Mouse (Mus musculus): ENCODE results near the gene Rspo3. TPM values are rescaled to one million over a fixed set of nuclear protein-coding genes. Genes with fewer than 3 reads are reported as not detected.

The Rspo3 gene
- polyA plus RNA-seq, 1 experiment from 2014 or later, result 18.7 TPM

DNA sequence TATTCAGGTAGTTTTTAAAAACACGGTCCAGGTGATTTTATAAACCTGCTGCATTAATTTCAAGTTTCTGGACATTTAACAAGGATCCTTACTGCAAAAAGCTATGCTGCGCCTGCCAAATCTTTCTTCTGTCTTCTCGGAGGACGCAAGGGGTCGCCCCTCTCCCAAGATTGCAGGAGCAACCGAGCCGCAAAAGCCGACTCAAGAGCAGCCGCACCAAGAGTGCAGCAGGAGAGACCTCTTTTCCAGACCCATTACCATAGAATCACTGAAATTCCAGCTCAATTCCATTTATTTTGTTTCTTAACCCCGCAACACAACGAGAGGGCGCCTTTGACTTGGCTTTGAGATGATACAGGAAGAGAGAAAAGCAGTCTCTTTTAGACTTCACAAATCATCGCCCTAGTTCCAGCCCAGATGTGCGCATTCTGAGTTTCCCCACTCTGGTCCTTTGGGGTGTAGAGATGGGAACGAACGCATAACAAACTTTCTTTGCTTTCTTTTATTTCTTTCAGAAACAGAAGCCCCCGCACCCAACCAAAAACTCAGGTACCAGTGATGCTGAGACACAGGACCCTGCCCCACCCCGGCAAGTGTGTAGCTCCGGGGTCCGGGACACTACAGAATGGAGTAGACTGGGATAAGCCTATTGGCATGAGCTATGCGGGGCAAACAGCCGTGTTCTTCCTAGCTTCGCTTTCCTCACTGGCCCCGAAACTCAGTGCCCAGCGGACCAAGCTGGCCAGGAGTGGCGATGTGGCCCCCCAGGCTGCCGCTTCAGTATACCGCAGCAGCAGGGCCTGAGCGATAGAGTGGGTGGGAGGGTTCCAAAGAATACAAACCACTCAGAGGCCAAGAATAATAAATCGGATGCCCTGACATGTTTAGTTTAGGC, 2.6 kb downstream of the Rspo3 start:
- 1% methylated on average over 30 of the region's 30 CpGs for WGBS
- Histone ChIP-seq H3K9ac (replicated peaks) (peak overlapping the region; percentile 65), H3K36me3 (no peaks in the 10 kb centered on the region), H3K9me3 (no peaks in the 10 kb centered on the region), H3K27ac (peak overlapping the region; percentile 60), H3K4me2 (peak overlapping the region; percentile 86), H3K4me3 (replicated peaks) (peak overlapping the region; percentile 72), H3K27me3 (peaks cover 6% of the 10 kb centered on the region; the same call in 1 of the 2 replicates), H3K4me1 (replicated peaks) (peaks cover 19% of the 10 kb centered on the region)
- peak; percentile 77 for ATAC-seq (ENCODE audit: insufficient number of reproducible peaks, insufficient read depth, low FRiP score, low TSS enrichment, low read depth)

DNA sequence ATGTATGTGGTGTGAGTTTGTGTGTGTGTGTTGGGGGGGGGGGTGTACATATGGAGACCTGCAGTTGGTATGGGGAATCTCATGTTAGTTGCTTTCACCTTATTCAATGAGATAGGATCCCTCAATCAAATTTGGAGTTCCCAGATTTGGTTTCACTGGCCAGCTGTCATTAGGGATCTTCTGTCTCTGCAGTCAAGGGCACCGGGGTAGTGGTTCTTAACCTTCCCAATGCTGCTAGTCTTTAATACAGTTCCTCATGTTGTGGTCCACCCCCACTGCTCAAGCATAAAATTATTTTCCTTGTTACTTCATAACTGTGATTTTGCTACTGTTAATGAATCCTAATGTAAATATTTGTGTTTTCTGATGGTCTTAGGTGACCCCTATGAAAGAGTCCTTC, 22.1 kb downstream of the Rspo3 start:
- Histone ChIP-seq H3K4me2 (no peak overlapping the region), H3K9ac (replicated peaks) (no peak overlapping the region), H3K27ac (no peak overlapping the region), H3K36me3 (no peaks in the 10 kb centered on the region), H3K27me3 (no peaks in the 10 kb centered on the region), H3K4me3 (replicated peaks) (no peak overlapping the region), H3K9me3 (no peaks in the 10 kb centered on the region), H3K4me1 (replicated peaks) (no peaks in the 10 kb centered on the region)
- no peak for ATAC-seq (ENCODE audit: insufficient number of reproducible peaks, insufficient read depth, low FRiP score, low TSS enrichment, low read depth)
- WGBS, result 90% methylated on average over 1 of the region's 1 CpGs

DNA sequence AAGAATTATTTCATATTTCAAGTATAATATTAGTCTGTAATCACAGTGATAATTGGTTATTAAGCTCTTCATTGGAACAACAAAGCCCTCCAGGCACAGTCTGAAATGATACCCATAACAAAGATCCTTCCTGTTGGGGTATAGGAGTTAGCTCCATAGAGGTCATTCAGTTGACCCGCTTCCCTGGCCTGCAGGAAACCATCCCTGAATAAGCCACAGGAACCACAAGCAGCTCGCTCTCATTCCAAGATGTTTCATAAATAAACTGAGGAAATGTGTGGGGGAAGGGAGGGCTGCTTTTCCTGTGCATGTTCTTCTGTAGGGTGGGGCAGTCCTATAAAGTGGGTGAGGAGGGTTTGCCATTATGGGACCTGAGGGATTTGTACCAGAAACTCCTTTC, 27.5 kb downstream of the Rspo3 start:
- H3K27me3 ChIP-seq, result no peaks in the 10 kb centered on the region
- H3K4me3 ChIP-seq (replicated peaks), result no peak overlapping the region
- no peaks in the 10 kb centered on the region for H3K36me3 ChIP-seq
- no peak overlapping the region for H3K27ac ChIP-seq
- H3K9ac ChIP-seq (replicated peaks), result no peak overlapping the region
- WGBS, result 68% methylated on average over 2 of the region's 2 CpGs
- no peak for ATAC-seq (ENCODE audit: insufficient number of reproducible peaks, insufficient read depth, low FRiP score, low TSS enrichment, low read depth)
- no peaks in the 10 kb centered on the region for H3K9me3 ChIP-seq
- no peak overlapping the region for H3K4me2 ChIP-seq
- 0 out of 2 replicates have a peak, but pooled peaks cover 2% of the 10 kb centered on the region for H3K4me1 ChIP-seq (replicated peaks)

DNA sequence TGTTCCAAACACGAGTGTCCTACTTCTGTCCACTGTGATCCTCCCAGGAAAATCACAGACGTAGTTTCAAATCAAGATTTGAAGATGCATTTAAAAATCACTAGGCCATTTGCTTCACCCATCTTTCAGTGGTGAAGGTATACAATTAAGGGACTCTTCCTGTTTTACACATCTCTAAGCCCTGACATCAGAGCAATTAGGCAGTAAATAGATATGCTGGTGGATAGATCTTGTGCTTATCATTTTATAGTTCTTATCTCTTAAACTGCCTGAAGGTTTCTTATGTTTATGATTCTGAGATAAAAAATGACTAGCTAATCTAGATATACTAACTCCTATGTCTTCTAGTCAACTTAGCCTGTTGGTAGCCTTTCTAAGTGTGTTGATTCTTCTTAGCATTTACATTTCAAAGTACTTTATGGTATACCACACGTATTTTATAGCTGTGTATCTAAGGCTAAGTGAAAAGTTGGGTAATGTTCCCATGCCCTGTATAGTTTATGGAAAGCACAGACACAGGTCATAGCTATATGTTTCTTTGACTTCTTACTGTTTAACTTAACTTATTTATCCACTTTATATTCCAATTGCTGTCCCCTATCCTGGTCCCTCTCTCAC, 38.4 kb downstream of the Rspo3 start:
- Histone ChIP-seq H3K27ac (no peak overlapping the region), H3K4me2 (no peak overlapping the region), H3K36me3 (peaks cover 24% of the 10 kb centered on the region; the same call in 1 of the 2 replicates), H3K9ac (replicated peaks) (no peak overlapping the region), H3K27me3 (no peaks in the 10 kb centered on the region), H3K9me3 (no peaks in the 10 kb centered on the region), H3K4me1 (replicated peaks) (no peaks in the 10 kb centered on the region), H3K4me3 (replicated peaks) (no peak overlapping the region)
- 85% methylated on average over 3 of the region's 3 CpGs for WGBS
- ATAC-seq (ENCODE audit: insufficient number of reproducible peaks, insufficient read depth, low FRiP score, low TSS enrichment, low read depth), result no peak

DNA sequence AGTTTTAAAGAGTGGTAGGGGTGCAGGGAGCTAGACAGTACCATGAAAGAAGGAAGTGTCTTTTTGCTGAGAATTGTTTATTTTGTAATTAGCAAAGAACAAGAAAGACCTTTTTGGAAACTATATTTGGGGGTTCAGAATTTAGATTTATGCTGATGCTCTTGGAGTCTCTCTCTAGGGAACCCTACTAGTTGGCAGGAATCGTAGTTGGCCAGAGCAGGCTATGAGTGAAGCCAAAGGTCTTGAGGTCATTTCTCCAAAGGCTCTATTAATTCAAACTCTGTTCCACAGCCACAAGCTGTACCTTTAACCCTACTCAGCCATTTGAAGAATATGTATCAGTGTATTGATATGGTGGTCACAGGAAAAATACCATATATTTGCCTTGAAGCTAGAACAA, 41.7 kb downstream of the Rspo3 start:
- no peak overlapping the region for H3K9ac ChIP-seq (replicated peaks)
- 92% methylated on average over 1 of the region's 1 CpGs for WGBS
- ATAC-seq (ENCODE audit: insufficient number of reproducible peaks, insufficient read depth, low FRiP score, low TSS enrichment, low read depth), result no peak
- no peaks in the 10 kb centered on the region for H3K9me3 ChIP-seq
- H3K27me3 ChIP-seq, result no peaks in the 10 kb centered on the region
- no peaks in the 10 kb centered on the region for H3K4me1 ChIP-seq (replicated peaks)
- H3K4me2 ChIP-seq, result no peak overlapping the region
- H3K36me3 ChIP-seq, result peaks cover 14% of the 10 kb centered on the region; the same call in 1 of the 2 replicates
- H3K4me3 ChIP-seq (replicated peaks), result no peak overlapping the region
- no peak overlapping the region for H3K27ac ChIP-seq

DNA sequence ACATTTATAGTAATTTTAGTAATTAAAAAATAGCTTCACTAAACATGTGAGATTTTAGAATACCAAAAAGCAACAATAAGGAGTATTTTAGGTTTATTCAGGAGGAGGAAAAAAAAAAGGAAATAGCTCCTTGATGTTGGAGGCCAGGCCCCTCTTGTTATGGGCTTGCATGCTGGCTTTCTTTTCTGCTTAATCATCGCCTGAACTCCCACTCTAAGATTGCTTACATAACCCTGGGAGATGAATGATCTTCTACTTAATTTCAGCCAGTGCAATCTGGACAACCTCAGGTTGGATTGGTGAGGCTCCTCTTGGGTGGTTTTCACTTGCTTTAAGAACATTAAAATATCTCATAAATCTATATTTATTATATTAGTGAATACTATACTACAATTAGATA, 54.7 kb downstream of the Rspo3 start:
- Histone ChIP-seq H3K4me2 (no peak overlapping the region), H3K27me3 (no peaks in the 10 kb centered on the region), H3K4me3 (replicated peaks) (no peak overlapping the region), H3K27ac (no peak overlapping the region), H3K9me3 (no peaks in the 10 kb centered on the region), H3K9ac (replicated peaks) (no peak overlapping the region), H3K4me1 (replicated peaks) (no peaks in the 10 kb centered on the region), H3K36me3 (no peaks in the 10 kb centered on the region)
- ATAC-seq (ENCODE audit: insufficient number of reproducible peaks, insufficient read depth, low FRiP score, low TSS enrichment, low read depth), result no peak
- 78% methylated on average over 1 of the region's 1 CpGs for WGBS

DNA sequence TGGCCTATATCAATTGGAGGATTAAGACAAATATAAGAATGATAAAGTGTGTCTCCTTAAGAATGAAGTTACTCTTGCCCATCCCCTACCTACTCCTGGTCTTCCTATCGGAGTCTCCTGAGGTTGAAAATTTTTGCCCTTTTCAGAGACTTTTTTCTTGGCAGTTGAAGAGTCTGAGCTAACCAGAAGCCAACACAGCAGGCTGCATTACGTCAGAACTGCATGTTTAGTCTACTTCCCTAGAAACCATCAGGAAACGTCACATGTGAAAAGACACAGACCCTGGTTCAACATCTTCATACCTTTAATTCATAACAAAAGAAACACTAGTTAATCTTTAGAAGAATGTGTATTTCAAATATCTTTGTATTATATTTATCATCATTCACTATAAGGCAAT, 56.3 kb downstream of the Rspo3 start:
- Histone ChIP-seq H3K4me3 (replicated peaks) (no peak overlapping the region), H3K27ac (no peak overlapping the region), H3K9ac (replicated peaks) (no peak overlapping the region), H3K4me1 (replicated peaks) (no peaks in the 10 kb centered on the region), H3K27me3 (no peaks in the 10 kb centered on the region), H3K36me3 (no peaks in the 10 kb centered on the region), H3K4me2 (no peak overlapping the region), H3K9me3 (no peaks in the 10 kb centered on the region)
- WGBS, result 73% methylated on average over 3 of the region's 3 CpGs
- ATAC-seq (ENCODE audit: insufficient number of reproducible peaks, insufficient read depth, low FRiP score, low TSS enrichment, low read depth), result no peak

DNA sequence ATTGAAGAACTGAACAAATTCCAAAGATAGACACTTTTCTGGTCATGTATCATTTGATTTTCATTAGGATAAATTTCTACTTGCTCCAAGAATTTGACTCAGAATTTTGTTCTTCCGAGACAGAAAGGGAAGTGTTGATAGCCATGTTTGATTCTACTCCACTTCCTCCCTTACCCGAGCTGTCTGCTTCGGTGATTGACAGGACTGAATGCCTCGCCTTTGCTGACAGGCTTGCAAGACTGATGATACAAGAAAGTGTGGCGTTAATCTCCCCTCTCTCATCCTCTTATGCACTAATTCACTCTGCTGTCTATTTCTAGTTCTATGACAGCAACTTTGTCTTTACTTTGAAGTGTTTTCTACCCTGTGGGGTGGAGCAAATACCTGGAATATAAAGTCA, 65.2 kb downstream of the Rspo3 start:
- Histone ChIP-seq H3K36me3 (peaks cover 8% of the 10 kb centered on the region; the same call in 1 of the 2 replicates), H3K9me3 (no peaks in the 10 kb centered on the region), H3K27me3 (no peaks in the 10 kb centered on the region), H3K4me1 (replicated peaks) (no peaks in the 10 kb centered on the region), H3K9ac (replicated peaks) (no peak overlapping the region), H3K4me3 (replicated peaks) (no peak overlapping the region), H3K27ac (no peak overlapping the region), H3K4me2 (no peak overlapping the region)
- no peak for ATAC-seq (ENCODE audit: insufficient number of reproducible peaks, insufficient read depth, low FRiP score, low TSS enrichment, low read depth)
- WGBS, result 75% methylated on average over 5 of the region's 5 CpGs

DNA sequence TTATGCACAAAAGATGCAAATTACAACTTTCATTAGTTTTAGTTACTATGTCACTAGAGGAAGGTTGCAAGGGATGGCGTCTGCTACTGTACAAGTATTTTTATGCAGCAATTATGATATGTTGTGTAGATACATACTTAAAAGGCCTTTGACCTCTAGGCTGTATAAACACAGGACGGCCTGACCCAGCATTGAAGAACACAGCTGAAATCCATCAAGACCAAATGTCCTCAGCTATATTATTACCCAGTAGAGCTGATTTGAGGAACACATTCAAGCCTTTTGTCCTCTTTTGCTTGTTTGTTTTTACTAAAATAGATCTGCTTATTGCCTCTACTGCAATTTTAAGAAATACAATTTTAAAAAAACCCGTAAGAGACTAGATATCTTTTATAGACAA, 75.6 kb downstream of the Rspo3 start:
- H3K9me3 ChIP-seq, result no peaks in the 10 kb centered on the region
- H3K4me1 ChIP-seq (replicated peaks), result no peaks in the 10 kb centered on the region
- H3K27me3 ChIP-seq, result no peaks in the 10 kb centered on the region
- H3K36me3 ChIP-seq, result no peaks in the 10 kb centered on the region
- no peak overlapping the region for H3K4me3 ChIP-seq (replicated peaks)
- H3K4me2 ChIP-seq, result no peak overlapping the region
- H3K9ac ChIP-seq (replicated peaks), result no peak overlapping the region
- no peak overlapping the region for H3K27ac ChIP-seq
- ATAC-seq (ENCODE audit: insufficient number of reproducible peaks, insufficient read depth, low FRiP score, low TSS enrichment, low read depth), result no peak
- WGBS, result 73% methylated on average over 3 of the region's 3 CpGs

DNA sequence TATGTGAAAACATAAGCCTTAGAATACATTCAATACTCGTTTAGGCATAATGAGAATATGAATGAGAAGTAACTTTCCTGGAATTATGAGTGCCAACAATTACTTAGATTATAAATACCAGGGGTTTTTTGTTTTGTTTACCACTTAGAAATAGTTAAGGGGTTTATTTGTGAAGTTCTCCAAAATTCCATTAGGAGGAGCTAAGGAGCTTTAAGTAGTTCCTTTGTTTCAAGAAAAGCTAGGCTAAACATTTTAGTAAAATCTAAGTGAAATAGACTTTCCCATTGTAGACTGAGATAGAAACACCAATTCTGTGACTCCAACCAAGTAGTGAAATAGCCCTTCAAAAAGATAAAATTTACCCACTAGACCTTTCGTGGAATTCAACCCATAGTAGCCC, 76.0 kb downstream of the Rspo3 start:
- no peak overlapping the region for H3K27ac ChIP-seq
- H3K9ac ChIP-seq (replicated peaks), result no peak overlapping the region
- ATAC-seq (ENCODE audit: insufficient number of reproducible peaks, insufficient read depth, low FRiP score, low TSS enrichment, low read depth), result no peak
- H3K36me3 ChIP-seq, result no peaks in the 10 kb centered on the region
- no peaks in the 10 kb centered on the region for H3K9me3 ChIP-seq
- no peaks in the 10 kb centered on the region for H3K4me1 ChIP-seq (replicated peaks)
- no peak overlapping the region for H3K4me3 ChIP-seq (replicated peaks)
- WGBS, result 77% methylated on average over 2 of the region's 2 CpGs
- no peaks in the 10 kb centered on the region for H3K27me3 ChIP-seq
- no peak overlapping the region for H3K4me2 ChIP-seq

DNA sequence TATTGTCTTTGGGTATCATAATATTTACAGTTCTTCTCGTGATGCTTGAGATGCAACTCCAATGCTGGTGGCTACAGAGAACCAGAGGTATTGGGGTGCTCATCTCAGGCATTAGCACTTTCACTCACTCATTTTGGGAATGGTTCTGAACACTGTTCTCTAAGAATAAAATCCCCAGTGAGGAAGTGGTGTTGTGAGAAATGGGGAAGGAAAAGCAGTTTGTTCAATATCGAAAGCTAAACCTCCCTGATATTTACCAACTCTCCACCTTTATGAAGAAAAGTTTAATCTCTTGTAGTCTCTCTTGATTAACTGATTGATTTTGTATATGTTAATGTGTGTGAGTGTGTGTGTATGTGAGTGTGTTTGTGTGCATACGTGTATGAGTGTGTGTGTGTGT, 90.6 kb downstream of the Rspo3 start:
- Histone ChIP-seq H3K4me3 (replicated peaks) (no peak overlapping the region), H3K4me1 (replicated peaks) (no peaks in the 10 kb centered on the region), H3K36me3 (peaks cover 5% of the 10 kb centered on the region), H3K27me3 (no peaks in the 10 kb centered on the region), H3K9me3 (no peaks in the 10 kb centered on the region), H3K4me2 (no peak overlapping the region), H3K27ac (no peak overlapping the region), H3K9ac (replicated peaks) (no peak overlapping the region)
- ATAC-seq (ENCODE audit: insufficient number of reproducible peaks, insufficient read depth, low FRiP score, low TSS enrichment, low read depth), result no peak
- WGBS, result 72% methylated on average over 3 of the region's 3 CpGs
